Mouse (Mus musculus) lung, postnatal 14 days (tissue): ENCODE measurements around the gene Arhgap17.

Experiments used
- DNase-seq: peaks from one replicate; pipeline ENCODE4 v3.0.0; 2021

The Arhgap17 gene

DNA sequence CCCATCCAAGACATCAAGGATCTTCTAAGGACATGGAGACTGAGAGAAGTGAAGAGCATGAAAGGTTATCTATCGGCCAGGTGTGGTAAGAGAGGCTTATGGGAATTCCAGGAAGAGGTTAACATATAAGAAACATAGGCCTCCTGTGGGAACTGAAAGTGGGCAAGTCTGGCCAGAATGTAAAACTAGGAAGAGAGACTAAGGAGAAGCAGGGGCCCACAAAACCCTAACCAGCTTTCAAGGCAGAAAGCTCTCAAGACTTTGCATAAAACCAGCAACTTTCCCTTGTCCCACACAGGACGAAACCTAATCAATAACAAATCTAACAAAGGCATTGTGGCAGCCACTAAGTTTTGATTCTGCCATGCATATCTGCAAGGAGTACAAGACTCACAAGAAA is 1.5 kb downstream of the Arhgap17 start:
- no peak for DNase-seq

DNA sequence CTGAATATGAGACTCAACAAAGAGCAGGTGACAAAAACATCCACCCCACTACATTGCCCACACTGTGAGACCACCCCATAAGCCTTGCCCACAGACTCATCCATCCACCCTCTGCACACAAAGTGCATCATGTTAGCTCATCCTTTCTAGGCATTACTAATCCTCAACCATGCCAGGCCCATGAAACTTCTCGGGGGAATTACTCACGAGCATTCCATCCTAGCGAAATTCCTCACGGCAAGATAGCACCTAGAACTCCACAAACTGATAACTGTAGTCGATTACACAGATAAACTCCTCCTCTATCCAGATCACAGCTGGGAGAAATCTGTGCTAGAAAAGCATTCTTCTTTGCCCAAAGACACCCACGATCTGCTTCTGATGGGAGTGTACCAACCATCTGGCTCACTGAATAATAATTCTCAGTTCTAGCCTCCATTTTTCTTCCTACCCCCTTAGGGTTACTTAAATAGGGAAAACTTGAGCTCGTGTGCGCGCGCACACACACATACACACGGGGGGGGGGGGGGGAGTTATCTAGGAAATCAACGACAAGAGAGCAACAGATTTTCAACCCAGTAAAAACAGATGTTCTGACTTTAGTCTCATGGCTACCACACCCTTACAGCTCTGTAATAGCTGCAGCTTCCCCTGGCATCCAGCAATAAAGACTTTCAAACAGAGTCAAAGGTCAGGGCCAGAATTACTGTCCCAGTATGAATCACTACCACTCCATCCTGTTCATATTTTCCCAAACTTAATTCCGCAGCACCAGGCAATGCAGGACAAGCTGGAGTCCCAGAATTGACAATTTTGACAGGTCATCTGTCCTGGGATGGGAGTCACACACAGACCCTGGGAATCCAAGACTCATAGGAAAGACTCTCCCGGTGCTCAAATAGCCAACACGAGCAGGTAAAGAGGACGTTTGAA is 2.2 kb downstream of the Arhgap17 start:
- DNase-seq = no peak

DNA sequence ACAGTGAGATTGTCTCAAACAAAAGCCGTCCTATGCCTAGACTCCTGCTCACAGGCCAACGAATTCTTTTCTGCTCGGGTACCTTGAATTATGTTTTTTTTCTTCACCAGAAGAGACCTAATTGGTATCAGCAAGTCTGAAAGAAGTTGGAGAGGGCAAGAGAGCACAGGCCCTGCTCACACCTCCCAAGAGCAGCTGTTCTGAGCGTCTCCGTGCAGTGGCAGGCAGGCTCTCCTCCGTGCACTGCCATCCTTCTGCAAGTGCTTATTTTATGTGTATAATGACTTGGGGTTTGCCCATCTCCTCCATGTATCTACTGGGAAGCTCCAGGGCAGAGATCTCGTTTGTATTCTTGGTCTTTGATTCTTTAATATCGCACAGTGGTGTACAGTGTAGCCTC is 2.9 kb downstream of the Arhgap17 start:
- DNase-seq = no peak

DNA sequence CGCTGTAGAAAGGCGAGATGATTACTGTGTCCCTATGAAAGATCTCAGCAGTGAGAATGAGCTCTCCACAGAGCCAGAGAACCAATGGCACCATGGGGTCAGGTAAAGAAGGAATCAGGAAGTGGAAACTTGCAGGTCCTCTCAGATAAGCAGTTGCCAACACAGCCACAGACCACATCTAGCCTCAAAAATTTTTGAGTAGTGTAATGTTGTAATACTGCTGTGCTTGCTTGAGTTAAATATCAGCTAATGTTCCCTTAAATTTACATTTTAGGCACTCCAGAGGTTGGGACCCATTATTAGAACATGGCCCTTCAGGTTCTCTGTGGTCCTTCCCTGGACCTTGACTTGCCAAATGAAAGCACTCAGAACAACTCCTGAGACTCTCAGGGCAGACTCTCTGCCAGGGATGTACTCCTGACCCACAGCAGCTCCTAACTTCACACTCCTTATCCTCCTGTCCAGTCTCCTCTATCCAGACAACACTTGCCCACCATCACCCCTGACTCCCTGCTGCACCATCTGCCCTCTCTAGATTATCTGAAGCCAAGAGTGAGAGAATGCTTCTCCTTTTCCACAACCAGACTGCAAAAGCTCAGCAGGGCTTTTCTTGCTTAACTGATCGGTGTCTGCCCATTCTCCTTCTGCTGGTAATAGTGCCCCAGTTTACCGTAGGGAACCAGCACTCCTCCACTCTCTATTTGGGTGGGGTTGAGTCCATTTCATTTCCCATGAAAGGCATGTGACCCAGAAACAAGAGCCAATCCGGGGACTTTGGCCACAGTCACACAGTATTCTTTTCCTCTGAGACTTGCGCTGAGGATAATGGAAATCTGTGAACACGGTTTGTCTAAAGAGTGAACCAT is 3.6 kb downstream of the Arhgap17 start:
- peak; percentile 28 for DNase-seq

DNA sequence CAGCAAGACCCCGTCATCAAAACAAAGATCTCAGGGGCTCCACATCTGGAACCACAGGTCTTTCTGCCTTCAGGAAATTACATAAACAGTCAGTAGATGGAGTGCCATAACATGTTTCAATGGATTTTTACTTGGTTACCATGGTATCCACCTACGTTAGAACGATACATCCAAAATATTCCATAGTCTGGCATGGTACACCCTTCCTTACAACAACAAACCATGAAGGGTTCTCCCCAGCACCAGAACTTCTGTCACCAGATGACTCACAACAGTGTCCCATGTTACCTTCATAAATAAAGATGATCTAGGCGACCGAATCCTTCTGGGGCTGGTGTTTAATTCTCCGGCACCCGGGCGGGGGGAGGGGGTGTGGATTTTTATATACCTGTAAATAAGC is 5.7 kb downstream of the Arhgap17 start:
- no peak for DNase-seq

DNA sequence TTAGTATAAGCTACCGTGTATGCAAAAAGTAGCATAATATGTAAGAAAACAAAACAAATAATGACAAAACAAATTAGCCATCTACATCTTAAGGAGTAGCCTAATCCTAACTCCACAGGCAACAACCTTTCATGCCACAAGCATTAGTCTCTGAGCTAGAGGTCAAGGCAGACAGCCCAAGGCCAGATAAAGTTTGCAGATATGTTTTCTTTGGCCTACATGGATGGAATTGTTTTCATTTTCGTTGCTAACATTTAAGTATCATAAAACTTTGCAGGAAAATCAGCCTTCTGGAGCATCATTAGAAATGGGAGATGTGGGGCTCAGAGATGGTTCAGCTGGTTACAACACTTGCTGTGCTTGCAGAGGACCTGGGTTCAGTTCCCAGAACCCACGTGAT is 6.9 kb downstream of the Arhgap17 start:
- no peak for DNase-seq

DNA sequence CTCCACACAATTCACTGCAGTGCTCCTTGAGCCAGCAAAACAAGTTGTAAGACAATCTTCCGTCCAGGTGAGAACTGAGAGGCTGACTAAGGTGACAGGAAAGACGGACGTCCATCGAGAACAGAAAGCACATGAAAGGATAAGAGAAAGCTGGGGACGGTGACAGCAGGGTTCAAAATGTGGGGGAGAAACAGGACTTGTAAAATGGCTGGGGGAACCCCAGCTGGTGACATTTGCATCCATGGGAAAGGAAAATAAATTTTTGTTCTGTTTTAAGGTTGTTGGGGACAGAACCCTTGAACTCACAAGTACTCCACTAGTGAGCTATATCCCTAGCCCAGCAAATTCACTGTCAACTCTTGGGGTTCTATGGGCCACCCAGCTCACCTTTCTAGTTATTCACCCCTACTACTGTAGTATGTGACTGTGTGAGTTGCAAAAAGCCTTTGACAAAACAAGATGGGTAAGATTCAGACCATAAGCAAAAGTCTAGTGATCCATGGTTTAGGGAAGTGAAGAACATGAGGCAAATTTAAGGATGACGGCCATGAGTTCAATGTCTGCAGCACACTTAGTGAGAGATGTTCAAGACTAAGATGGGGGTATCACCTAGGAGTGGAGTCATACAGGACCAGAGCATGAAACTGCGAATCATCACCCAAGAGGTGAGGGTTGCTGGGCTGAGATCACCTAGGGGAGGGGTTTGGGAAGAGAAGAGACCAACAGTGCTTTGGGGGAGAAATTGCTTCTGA is 8.3 kb downstream of the Arhgap17 start:
- DNase-seq = no peak

DNA sequence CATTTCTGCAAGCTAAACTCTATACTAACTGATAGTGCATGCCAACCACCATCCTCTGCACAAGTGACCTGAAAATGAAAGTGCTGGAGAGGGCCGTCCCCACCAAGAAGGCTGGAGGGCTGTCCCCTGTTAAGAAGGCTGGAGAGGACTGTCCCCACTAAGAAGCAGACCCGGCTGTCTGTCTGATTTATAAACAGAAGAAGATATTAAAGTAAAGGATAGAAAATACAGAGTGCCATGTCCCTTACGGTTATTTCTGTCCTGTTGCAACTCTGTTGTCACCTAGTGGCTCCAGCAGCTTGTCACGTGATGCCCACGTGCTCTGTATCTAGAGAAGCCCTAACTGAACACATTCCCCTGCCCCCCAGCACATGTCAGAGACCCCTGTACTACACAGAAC is 9.5 kb downstream of the Arhgap17 start:
- no peak for DNase-seq

DNA sequence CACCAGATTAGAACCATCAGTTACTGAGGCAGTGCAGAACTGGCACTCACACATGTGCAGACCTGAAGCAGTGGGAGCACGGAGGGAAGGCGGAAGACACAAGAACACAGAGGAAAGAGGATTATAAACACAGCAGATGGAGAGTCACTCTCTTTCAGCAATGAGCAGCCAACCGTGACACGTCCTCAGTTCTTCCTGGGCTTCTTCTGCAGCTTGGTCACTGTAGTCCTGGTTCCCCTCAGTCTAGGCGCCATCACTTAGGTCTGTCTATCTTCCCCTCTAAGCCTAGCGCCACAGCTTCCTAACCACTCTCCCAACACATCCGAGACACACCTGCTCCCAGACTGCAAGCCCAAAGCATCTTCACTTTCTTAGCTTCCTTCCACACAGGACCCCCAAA is 10.6 kb downstream of the Arhgap17 start:
- DNase-seq = no peak

DNA sequence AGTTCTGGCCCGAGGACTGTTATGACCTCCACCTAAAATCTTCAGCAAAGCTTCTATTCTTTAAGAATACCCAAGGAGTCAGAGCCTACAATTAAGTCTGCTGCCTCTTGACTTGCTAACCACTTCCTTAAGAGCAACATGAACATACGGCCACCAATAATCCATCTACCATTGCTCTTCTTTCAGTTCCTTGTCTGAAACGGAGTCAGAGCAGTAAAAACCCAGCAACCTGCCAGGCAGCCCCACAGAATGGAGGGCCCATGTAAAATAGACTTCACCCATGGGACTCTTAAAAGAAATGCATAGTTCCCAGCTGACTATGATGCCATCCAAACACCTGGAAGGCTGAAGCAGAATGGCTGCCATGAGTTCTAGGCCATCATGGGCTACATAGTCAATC is 13.6 kb downstream of the Arhgap17 start:
- DNase-seq = no peak

DNA sequence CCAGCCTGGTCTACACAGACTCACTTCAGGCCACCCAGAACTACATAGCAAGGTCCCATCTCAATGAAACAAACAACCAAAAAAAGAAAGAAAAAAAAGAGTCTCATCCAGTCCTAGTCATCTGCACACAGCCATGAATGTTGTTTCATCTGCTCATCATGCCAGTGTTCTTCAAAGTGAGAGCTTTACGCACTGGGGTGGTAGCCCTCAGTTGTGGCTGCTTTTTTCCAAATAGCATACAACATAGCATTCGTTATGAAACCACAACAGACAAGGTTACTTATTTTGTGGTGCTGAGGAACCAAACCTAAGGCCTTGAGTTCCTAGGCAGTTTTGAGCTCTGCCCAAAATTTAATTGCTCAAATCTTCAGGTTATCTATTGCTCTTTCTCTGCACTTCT is 14.9 kb downstream of the Arhgap17 start:
- no peak for DNase-seq

DNA sequence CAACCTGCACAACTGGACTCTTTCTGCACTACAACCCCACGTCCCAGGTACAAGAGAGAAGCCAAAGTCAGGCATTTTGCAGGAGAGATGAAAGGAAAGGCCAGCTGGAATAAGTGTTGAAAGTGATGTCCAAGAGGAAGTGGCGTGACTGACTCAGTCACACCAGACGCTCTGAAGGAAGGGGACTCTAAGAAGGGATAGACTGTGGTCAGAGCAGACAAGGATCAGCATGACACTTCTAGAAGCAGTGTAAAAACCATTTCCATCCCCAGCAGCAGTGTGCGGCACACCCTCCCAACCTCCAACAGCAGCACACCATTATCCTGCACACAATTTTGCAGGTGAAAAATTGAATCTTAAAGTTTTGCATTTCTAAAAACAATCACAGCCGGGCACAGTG is 15.3 kb downstream of the Arhgap17 start:
- no peak for DNase-seq

DNA sequence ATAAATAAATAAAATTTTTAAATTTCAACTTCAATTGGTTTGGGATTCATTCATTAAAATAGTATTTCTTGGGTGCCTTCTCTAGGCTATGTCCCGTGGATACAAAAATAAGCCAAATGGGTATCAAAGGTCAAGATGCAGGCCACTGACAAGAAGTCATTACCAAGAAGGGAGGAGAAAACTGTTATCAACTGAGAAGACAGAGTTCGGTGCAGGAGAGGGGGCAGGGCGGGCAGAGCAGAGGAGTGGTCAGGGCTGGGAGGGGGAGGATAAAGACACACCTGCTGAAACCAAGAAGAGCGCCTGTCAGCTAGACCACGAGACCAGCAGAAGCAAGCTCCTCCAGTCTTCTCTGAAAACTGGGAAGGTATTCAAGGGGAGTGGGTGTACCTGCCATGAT is 15.8 kb downstream of the Arhgap17 start:
- DNase-seq = no peak

DNA sequence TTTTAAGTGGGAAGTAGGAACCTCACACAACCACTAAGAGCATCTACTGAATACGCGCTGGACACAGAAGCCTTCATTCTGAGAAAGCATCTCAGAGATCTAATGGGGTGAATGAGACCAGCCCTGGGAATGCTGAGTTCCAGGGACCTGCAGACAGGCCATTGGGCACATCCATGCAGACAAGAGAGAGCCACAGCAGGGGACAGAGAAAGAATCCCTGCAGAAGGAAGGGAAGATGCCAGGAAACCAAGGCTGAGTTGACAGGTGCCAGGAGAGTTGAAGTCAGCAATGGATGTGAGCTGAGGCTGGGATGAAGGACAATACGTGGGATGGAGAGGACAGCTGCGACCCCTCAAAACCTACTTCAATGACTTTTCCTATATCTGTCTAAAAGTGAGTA is 16.6 kb downstream of the Arhgap17 start:
- DNase-seq = no peak

DNA sequence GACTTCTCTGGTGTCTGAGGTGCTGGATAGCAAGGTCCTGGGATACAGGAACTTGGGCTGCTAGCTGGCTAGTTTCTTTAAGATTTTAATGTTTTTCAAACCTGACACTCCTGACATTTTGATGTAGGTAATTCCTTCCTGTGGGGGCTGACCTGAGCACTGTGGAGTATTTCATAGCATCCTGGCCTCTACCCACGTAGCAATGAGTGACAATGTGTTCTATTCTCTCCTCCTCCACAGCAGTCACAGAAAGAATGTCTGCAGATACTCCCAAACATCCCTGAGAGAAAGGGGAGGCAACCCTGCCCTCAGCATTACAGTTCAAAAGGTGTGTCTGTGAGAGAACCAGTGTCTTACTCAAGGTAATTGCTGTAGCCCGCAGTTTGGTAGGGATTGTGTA is 19.5 kb downstream of the Arhgap17 start:
- no peak for DNase-seq

DNA sequence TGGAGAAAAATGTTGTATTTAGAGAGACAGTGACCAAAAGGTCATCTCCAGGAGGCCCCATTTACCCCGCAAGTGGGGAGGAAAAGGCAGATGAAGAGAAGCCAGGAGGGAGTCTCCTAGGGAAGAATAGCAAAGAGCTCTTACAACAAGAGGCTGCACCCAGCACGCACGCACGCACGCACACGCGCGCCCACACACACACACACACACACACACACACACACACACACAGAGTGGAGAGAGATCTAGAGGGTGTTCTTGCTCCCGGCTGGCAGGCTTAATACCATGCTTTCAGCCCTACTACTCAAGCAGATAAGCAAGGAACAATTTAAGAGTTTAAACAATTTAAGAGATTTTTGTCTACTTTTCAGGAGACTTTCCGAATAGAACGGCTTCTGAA is 19.9 kb downstream of the Arhgap17 start:
- DNase-seq = no peak

DNA sequence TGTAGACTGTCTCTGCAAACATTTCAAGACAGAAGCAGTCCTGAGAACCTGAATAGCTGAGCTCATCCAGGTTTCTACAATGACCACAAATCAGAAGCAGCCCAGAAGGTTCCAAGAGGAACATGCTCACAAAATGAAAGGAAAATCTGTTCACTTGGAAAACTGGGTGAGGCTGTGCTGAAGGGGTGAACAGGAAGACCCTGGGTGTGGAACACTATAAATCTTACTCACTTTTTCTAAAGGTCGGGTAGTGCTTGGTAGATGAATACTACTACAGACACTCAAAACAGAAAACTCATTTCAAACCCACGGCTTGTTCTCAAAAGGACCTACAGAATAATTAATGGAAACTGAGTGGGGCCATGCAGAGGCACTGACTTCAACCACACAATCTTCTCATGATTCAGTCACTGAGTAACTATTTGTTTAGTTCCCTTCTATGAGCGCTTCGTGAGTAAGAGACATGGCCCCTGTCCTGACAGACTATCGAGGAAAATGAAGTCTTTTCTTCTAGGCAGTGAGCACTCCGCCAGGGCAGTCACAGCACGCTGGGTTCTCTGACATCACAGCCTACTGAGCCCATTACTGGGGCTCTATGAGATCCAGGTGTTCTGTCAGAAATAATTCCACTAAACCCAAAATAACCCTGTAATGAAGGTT is 23.0 kb downstream of the Arhgap17 start:
- no peak for DNase-seq

DNA sequence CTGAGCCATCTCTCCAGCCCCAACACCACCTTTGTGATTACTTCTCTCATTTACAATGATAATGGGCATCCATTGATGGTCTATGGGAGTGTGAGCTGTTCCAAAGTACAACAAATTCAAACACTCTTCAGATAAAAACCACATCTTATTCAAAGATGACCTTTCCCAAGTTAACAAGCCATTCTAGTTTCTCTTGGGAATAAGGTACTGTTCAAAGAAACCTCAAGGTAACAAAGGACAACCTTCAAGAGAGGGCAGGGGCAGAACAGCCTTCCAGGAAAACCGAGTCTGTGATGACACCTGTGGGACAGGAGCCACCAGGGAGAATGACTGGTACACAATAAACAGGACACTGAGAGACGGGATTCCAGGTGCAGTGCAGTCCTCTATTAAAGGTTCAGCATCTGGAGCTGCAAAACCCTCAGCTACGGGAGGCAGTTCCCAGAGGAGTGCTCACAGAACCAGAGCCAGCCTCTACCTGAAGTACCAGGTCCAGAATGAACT is 24.6 kb downstream of the Arhgap17 start:
- DNase-seq = no peak

DNA sequence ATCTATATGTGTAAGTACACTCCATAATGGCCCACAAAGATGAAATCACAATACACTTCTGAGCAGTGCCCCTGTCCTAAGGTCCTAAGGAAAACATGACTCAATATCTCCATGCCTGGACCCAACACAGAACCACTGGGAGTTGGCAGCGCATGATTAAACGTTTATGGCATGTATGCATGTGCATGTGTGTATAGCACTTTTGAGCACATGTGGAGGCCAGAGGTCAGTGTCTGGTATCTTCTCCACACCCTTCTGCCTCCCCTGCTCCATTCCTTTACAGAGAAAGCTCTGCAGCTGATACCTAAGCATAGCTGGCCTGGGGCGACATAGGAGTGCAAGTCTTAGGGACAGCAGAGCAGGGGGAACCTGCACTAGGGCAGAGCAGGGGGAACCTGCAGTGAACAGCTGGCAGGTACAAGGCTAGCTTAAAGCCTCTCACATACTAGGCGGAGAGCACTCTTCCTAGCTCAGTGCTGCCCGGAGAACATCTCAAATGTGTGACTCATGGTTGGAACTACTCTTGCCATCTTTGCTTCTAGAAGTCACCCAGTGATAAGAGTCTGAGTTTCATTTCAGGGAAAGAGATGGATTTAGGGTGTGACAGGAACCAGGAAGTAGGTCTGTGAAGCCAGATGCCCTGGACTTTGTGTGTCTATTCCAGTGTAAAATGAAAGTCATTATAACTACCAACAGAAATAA is 25.5 kb downstream of the Arhgap17 start:
- DNase-seq = no peak

DNA sequence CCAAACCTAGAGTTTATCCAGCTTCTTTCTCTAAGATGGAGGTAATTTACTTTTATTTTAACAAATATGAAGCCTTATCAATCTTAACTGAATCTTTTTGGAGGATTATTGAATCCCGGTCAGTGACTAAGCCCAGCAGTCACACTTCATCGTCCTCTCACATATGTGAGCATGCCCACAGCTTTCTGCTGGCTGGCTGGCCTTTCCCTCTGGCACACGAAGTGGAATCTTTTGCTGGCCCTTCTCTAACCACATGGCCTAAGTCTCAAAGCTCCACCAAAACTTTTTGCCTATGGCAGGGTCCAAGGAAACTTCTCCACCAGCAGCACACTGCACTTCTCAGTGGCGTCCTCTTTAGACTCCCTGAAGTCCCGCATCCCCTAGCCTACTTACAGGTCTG is 27.8 kb downstream of the Arhgap17 start:
- DNase-seq = peak; percentile 30

DNA sequence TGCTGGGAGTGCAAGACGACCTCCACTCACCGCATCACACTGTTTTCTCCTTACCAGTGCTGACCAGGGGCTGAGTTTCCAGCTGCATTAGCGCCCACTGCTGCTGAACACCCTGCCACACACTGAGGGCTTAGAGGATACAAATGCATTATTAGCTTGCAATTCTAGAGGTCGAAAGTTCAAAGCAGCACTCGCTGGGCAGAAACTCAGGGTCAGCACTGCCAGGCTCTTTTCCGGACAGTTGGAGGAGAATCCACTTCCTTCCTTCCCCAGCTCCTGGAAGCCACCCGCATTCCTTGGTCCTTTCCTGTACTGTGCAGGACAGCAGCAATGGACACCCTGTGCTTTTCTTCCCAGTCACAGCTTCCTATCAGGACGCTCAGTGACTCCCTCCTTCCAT is 31.4 kb downstream of the Arhgap17 start:
- no peak for DNase-seq

DNA sequence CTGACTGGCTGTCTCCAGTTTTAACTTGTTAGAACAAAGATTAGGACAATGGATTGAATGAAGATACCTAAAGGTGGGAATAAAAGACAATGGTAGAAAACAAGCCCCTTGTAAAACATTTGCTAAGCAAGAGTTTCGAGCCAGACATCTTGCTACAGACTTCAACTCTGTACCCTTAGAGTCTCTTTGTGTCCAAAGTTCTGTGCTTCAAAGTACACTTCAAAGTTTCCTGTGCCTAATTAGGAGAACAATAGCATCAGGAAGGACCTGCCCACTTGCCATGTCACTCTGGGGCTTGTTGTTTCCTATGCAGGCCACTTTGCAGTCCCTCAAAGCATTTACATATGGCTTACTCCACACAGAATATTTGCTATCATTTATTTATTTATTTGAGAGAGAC is 33.4 kb downstream of the Arhgap17 start:
- DNase-seq = no peak
